Mouse (Mus musculus): Measurements from ENCODE around the gene Tmem131. TPM values are rescaled to one million over a fixed set of nuclear protein-coding genes. Genes with fewer than 3 reads are reported as not detected.

Tmem131 gene
- total RNA-seq (2022) = 10 to 100 TPM; 52.5 to 65.2 (median 58.2) TPM

GRCm38 (mm10) chr1:36943653-36944052 is at the start of gene Tmem131:
Gene Tmem131, minus strand, starts transcription at chr1:36943666.
- no peak for DNase-seq (ENCODE audit: low spot score in 2 of 2)

- no peak for DNase-seq (ENCODE audit: low spot score in 2 of 2)
Observed at GRCm38 (mm10) chr1:36988561-36988960, 45.1 kb upstream of the Tmem131 start.

GRCm38 (mm10) chr1:36988161-36988560 is 44.7 kb upstream of the Tmem131 start:
- DNase-seq (ENCODE audit: low spot score in 2 of 2) = no peak

GRCm38 (mm10) chr1:36987172-36988148 is 44.0 kb upstream of the Tmem131 start:
- no peak for DNase-seq (ENCODE audit: low spot score in 2 of 2)

- DNase-seq (ENCODE audit: low spot score in 2 of 2) = no peak
Observed at GRCm38 (mm10) chr1:36986396-36987160, 43.1 kb upstream of the Tmem131 start.

GRCm38 (mm10) chr1:36985896-36986295 is 42.4 kb upstream of the Tmem131 start:
- no peak for DNase-seq (ENCODE audit: low spot score in 2 of 2)

GRCm38 (mm10) chr1:36984406-36984805 is 40.9 kb upstream of the Tmem131 start:
- no peak for DNase-seq (ENCODE audit: low spot score in 2 of 2)

GRCm38 (mm10) chr1:36983754-36984153 is 40.3 kb upstream of the Tmem131 start:
- no peak for DNase-seq (ENCODE audit: low spot score in 2 of 2)

GRCm38 (mm10) chr1:36982191-36982961 is 38.9 kb upstream of the Tmem131 start:
- no peak for DNase-seq (ENCODE audit: low spot score in 2 of 2)

- DNase-seq (ENCODE audit: low spot score in 2 of 2) = no peak
Observed at GRCm38 (mm10) chr1:36976770-36977169, 33.3 kb upstream of the Tmem131 start.

GRCm38 (mm10) chr1:36970918-36971617 is 27.6 kb upstream of the Tmem131 start:
- DNase-seq (ENCODE audit: low spot score in 2 of 2) = no peak

GRCm38 (mm10) chr1:36965831-36966230 is 22.4 kb upstream of the Tmem131 start:
- no peak for DNase-seq (ENCODE audit: low spot score in 2 of 2)

- DNase-seq (ENCODE audit: low spot score in 2 of 2) = no peak
Observed at GRCm38 (mm10) chr1:36962379-36963176, 19.1 kb upstream of the Tmem131 start.

GRCm38 (mm10) chr1:36960509-36961222 is 17.2 kb upstream of the Tmem131 start:
- no peak for DNase-seq (ENCODE audit: low spot score in 2 of 2)

- no peak for DNase-seq (ENCODE audit: low spot score in 2 of 2)
Observed at GRCm38 (mm10) chr1:36949591-36950184, 6.2 kb upstream of the Tmem131 start.

GRCm38 (mm10) chr1:36947448-36947847 is 4.0 kb upstream of the Tmem131 start:
- no peak for DNase-seq (ENCODE audit: low spot score in 2 of 2)

GRCm38 (mm10) chr1:36940381-36940762 is 3.1 kb downstream of the Tmem131 start:
- DNase-seq (ENCODE audit: low spot score in 2 of 2) = no peak

- peak; percentile 88 to 90 for DNase-seq (ENCODE audit: low spot score in 2 of 2)
Observed at GRCm38 (mm10) chr1:36939506-36940380, 3.7 kb downstream of the Tmem131 start.

Measured in layer of hippocampus, adult 8-10 months (tissue).